ENCODE assay signal across 8 mouse cellular contexts in the genomic region with DNA sequence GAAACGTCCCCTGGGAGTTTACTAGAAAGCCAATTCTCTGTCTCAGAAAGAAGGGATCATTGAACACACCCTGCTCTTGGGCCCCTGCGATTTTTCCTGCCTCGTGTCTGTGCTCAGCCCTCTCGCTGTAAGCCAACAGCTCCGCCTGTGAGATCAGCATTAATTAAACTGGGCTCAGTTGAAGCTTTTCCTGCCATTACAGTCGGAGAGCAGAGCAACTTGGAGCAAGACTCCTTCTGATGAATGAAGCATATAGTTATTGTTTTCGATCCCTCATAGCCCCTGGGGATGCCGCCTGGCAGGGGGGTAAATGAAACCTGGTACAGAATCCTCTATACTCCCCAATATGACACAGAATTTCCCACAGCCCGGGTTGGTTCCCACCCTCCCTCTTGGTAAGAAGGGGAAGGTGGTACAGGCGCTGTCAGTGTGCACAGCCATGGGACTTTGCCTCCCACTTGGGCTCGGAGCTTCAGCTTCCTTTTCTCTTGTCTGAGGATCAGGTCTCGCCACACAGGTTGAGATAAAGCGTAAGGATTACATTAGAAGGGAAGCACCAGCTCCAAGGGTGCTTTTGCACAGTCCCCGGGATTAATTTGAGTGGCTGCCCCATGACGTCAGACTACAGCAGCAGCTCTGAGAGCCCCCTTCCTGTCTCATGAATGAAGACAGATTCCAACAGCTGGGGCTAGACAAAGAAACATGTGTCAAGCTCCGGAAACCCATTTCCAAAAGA.
DNase-seq lines count a peak whose midpoint lies in the region; ATAC-seq and TF ChIP-seq lines count a peak whose summit lies in the region.
"Had no signal": no experiment of that assay in that cellular context is flagged by ENCODE, and none has a peak within 500 bp of the region (broad histone marks: within the 10 kb centered on the region; RNA-seq: fewer than 3 reads in every experiment).

No protein-coding gene starts in this region.

- peak; percentile 72 for ATAC-seq in forebrain, embryonic 12.5 days (ENCODE audit: low FRiP score)
- ATAC-seq in limb, embryonic 14.5 days (ENCODE audit: low FRiP score, low read depth) = peak; percentile 74
- ATAC-seq in stomach, postnatal 0 days (ENCODE audit: low FRiP score, low TSS enrichment) = no peak

- peak overlapping the region; percentile 28 for H3K4me2 ChIP-seq in forebrain, embryonic 12.5 days
- peak overlapping the region; percentile 20 for H3K4me2 ChIP-seq in limb, embryonic 14.5 days (replicated peaks; ENCODE audit: low read depth, low read length, severe bottlenecking)
- H3K4me2 ChIP-seq in stomach, postnatal 0 days (replicated peaks; ENCODE audit: low read depth) = 0 out of 2 replicates have a peak overlapping the region, but pooled peaks have one; percentile 1
- H3K4me2 ChIP-seq: liver, embryonic 13.5 days had no signal

- H3K9me3 ChIP-seq in forebrain, embryonic 12.5 days = no peaks in the 10 kb centered on the region
- no peaks in the 10 kb centered on the region for H3K9me3 ChIP-seq in limb, embryonic 14.5 days (ENCODE audit: control insufficient read depth, low read length)
- H3K9me3 ChIP-seq in stomach, postnatal 0 days (ENCODE audit: control insufficient read depth, low read length) = no peaks in the 10 kb centered on the region
- H3K9me3 ChIP-seq: liver, embryonic 13.5 days had no signal

- TF ChIP-seq CTCF in stomach, postnatal 0 days (IDR thresholded peaks at IDR 0.05; ENCODE audit: low read depth) = no peak

- H3K27me3 ChIP-seq in forebrain, embryonic 12.5 days = peaks cover 8% of the 10 kb centered on the region; the same call in 1 of the 2 replicates
- H3K27me3 ChIP-seq in limb, embryonic 14.5 days (ENCODE audit: control insufficient read depth, insufficient read depth, low read length) = no peaks in the 10 kb centered on the region
- no peaks in the 10 kb centered on the region for H3K27me3 ChIP-seq in stomach, postnatal 0 days (ENCODE audit: control insufficient read depth, insufficient read depth, low read length)
- H3K27me3 ChIP-seq: liver, embryonic 13.5 days had no signal

- peaks cover 50% of the 10 kb centered on the region for H3K4me1 ChIP-seq in forebrain, embryonic 12.5 days
- H3K4me1 ChIP-seq in limb, embryonic 14.5 days (ENCODE audit: control insufficient read depth, insufficient read depth, low read length) = peaks cover 17% of the 10 kb centered on the region
- H3K4me1 ChIP-seq in stomach, postnatal 0 days (replicated peaks; ENCODE audit: control insufficient read depth, insufficient read depth) = peaks cover 3% of the 10 kb centered on the region; the same call in 1 of the 2 replicates
- H3K4me1 ChIP-seq: liver, embryonic 13.5 days had no signal

- no peak for TF ChIP-seq POLR2A in limb, embryonic 14.5 days (IDR thresholded peaks at IDR 0.05; ENCODE audit: borderline replicate concordance, extremely low read depth, insufficient read depth, insufficient read length)

- no peak overlapping the region for H3K4me3 ChIP-seq in forebrain, embryonic 12.5 days (replicated peaks)
- H3K4me3 ChIP-seq in limb, embryonic 14.5 days (replicated peaks; ENCODE audit: low read length) = no peak overlapping the region
- no peak overlapping the region for H3K4me3 ChIP-seq in stomach, postnatal 0 days (ENCODE audit: low read depth, low read length)
- H3K4me3 ChIP-seq: liver, embryonic 13.5 days had no signal

- no peak for TF ChIP-seq EP300 in stomach, postnatal 0 days (optimal IDR thresholded peaks at IDR 0.05)

- 0 out of 2 replicates have a peak overlapping the region, but pooled peaks have one; percentile 14 for H3K9ac ChIP-seq in forebrain, embryonic 12.5 days
- no peak overlapping the region for H3K9ac ChIP-seq in limb, embryonic 14.5 days (ENCODE audit: low read depth, low read length, severe bottlenecking)
- no peak overlapping the region for H3K9ac ChIP-seq in stomach, postnatal 0 days (ENCODE audit: low read length)
- H3K9ac ChIP-seq: liver, embryonic 13.5 days had no signal

- no peaks in the 10 kb centered on the region for H3K36me3 ChIP-seq in forebrain, embryonic 12.5 days (replicated peaks)
- H3K36me3 ChIP-seq in limb, embryonic 14.5 days (ENCODE audit: control insufficient read depth, insufficient read depth, low read length) = no peaks in the 10 kb centered on the region
- no peaks in the 10 kb centered on the region for H3K36me3 ChIP-seq in stomach, postnatal 0 days (ENCODE audit: control insufficient read depth, insufficient read depth, low read length)
- H3K36me3 ChIP-seq: liver, embryonic 13.5 days had no signal

- peak; percentile 43 to 44 for DNase-seq in right cerebral cortex, postnatal 10 days (ENCODE audit: low spot score in 2 of 2)
- no peak for DNase-seq in right cerebral cortex, adult 18-20 months
- peak; percentile 23 for DNase-seq in limb, embryonic 14.5 days (ENCODE audit: low spot score)
- DNase-seq in stomach, postnatal 0 days (ENCODE audit: low spot score) = no peak
- DNase-seq in lung, postnatal 14 days = no peak
- DNase-seq in adrenal gland, adult 8-10 months = no peak
- DNase-seq: liver, embryonic 13.5 days had no signal

- 11% methylated on average over 16 of the region's 16 CpGs for WGBS in forebrain, embryonic 12.5 days
- 32% methylated on average over 16 of the region's 16 CpGs for WGBS in limb, embryonic 14.5 days
- WGBS in stomach, postnatal 0 days = 41% methylated on average over 16 of the region's 16 CpGs

- peak overlapping the region; percentile 86 for H3K27ac ChIP-seq in forebrain, embryonic 12.5 days
- 0 out of 2 replicates have a peak overlapping the region, but pooled peaks have one; percentile 22 for H3K27ac ChIP-seq in limb, embryonic 14.5 days (replicated peaks; ENCODE audit: low read depth, low read length)
- H3K27ac ChIP-seq in stomach, postnatal 0 days (replicated peaks) = no peak overlapping the region
- H3K27ac ChIP-seq: liver, embryonic 13.5 days had no signal

Comparison
In these comparisons a context has a peak if more than half of its experiments do, and no peak if none do; other contexts are left out.
1. DNase-seq: peak in right cerebral cortex, postnatal 10 days (2 of 2) and limb, embryonic 14.5 days (single experiment); none in right cerebral cortex, adult 18-20 months (single experiment), stomach, postnatal 0 days (single experiment), lung, postnatal 14 days (single experiment) and adrenal gland, adult 8-10 months (single experiment).
2. Peak in every context shown above with its lines, with median percentiles within 50 percentile points of each other: H3K4me2 ChIP-seq.